Mouse (Mus musculus): Measurements from ENCODE around the gene Cd2bp2.
"Not testable (repeated sequence)": the region's sequence is repeated elsewhere in the genome, so short reads cannot be mapped to it uniquely, and the experiment has no call there.

Gene Cd2bp2

DNA sequence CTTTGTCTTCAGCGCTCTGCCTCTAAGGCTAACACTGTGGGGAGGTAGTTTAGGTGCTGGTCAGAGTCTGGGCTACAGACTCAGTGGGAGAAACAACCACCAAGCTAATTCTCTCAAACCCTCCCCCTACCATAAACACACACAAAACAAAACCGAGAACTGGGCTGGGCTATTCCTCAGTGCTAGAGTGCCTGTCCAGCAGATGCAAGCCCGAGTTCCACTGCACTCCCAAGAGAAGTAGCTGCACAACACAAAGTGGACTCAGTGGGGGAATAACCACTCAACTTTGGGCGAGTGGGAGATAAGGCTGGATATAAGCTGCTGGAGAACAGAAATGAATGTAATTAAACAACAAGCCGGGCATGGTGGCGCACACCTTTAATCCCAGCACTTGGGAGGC lies 5.2 kb downstream of the Cd2bp2 start:
- no peak for DNase-seq (ENCODE audit: low read depth, low spot score)

DNA sequence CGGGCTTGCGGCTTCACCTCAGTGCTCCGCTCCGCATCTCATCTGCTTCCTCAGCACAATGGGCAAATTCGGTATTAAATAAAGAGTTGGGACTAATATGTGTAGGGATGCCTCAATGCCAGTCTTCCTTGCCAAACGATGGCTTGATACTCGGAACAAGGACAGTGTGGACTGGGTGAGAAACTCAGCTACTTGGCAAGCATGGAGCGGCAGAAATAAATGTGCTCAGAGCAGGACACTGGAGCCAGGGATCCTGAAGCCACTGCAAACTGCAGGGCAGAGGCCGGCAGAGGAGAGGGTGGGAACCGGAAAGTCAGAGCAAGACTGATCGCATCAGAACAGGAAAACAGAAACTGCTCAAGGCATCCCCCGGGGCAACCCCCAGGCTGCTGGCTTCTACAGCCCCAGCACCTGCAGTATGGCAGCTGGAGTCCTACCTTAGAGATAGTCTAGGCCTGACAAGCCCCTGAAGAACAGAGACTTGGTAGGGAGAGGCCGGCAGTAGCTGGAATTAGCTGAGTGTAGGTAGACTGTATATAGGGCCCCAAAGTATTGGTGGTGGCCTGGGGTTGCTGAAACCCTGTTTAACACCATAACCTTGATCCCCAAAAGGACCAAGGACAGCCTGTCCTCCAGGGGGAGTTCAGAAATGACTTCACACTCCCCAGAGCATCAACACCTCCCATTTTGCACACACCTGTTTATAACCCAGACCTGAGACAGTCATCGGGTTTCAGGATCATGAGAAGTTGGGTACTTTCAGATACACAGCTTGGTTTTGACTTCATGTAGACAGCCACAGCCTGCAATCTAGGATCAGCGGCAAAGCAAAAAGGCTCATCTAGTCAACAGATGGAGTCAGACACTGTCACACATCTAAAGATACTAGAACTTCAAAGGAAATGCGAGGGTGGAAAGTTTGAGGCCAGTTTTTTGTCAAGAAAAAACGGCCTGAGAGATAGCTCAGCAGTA lies 7.3 kb downstream of the Cd2bp2 start:
- no peak for DNase-seq (ENCODE audit: low read depth, low spot score)

DNA sequence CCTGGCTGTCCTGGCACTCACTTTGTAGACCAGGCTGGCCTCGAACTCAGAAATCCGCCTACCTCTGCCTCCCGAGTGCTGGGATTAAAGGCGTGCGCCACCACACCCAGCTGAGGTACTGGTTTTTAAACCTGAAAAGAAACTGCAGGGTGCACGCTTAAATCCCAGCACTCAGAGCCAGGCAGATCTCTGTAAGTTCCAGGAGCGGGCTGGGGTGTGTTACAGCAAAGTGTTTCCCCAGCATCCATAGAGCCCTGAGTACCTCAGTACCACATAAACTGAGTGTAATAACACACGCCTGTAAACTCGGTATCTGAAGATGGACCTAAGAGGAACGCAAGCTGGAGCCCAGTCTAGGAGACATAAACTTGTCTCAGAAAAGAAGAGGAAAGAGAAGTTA lies 8.5 kb downstream of the Cd2bp2 start:
- no peak for DNase-seq (ENCODE audit: low read depth, low spot score)

DNA sequence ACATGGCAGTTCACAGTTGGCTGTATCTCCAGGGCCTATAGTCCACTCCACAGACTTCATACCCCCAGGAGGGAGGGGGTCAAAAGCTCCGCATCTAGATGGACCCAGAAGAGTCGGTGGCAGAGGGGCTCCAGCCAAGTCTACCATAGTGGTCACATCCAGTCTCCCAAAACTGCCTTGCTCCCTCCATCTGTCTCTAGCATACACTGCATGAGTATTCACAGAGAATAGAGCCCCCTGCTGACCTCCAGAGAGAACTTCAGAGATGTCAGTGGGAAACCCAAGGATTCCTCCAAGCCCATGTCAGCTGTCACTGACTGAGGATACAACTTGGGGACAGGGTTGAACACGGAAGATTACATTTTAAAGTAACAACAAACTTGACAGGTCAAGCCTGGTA lies 10.2 kb downstream of the Cd2bp2 start:
- no peak for DNase-seq (ENCODE audit: low read depth, low spot score)

DNA sequence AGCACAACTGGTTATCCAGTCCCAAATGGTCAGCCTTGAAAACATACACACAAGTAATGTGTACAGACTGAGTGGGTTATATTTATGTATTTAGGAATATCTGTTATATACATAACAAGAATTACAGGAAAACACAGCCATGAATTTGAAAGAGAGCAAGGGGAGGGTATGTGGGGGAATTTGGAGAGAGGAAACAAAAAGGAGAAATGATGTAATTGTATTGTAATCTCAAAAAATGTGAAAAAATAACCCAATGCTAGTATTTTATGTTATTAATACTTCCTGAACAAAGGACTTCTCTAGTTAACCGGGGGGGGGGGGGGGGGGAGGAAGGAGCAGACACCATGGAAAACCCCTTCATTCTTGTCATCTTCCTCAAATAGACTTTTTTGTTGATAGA lies 11.1 kb downstream of the Cd2bp2 start:
- no peak for DNase-seq (ENCODE audit: low read depth, low spot score)

DNA sequence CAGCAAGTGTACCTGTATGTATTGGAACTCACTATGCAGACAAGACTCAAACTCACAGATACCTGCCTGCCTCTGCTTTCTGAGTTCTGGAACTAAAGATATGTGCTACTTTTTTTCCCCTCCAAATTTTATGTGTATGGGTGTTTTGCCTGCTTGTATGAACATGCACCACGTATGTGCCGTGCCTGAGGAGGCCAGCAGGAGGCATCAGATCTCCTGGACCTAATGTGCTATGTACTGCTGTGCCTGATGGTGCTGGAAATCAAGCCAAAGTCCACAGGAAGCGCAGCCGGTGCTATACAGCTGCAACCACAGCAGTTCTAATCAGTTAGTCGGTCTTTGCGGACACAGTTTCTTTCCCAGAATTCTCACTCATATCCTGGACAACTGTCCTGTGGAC lies 12.0 kb downstream of the Cd2bp2 start:
- no peak for DNase-seq (ENCODE audit: low read depth, low spot score)

DNA sequence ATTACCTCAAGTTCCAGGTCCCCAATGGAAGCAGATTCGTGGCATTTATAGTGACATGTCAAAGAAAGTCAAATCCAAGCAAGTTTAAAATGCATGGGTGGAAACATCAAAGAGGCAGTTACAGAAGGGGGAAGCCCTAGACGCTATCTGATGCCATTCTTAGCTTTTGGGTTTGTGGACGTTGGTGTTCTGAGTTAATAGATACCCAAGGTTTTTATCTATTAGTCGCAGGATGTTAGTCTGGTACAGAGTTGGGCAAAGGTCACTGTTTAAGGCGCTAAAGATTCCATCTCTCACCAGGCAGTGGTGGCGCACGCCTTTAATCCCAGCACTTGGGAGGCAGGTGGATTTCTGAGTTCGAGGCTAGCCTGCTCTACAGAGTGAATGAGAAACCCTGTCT lies 12.5 kb downstream of the Cd2bp2 start:
- DNase-seq (ENCODE audit: low read depth, low spot score), result no peak

DNA sequence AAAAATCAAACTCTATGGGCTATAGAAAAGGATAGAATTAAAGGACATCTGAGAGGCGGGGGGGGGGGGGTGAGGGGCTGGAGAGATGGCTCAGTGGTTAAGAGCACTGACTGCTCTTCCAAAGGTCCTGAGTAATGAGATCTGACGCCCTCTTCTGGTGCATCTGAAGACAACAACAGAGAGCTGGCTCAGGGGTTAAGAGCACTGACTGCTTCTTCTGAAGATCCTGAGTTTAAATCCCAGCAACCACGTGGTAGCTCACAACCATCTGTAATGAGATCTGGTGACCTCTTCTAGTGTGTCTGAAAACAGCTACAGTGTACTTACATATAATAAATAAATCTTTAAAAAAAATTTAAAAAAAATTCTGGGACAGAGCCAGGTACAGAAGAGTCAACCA lies 14.1 kb downstream of the Cd2bp2 start:
- DNase-seq (ENCODE audit: low read depth, low spot score), result not testable (repeated sequence)

DNA sequence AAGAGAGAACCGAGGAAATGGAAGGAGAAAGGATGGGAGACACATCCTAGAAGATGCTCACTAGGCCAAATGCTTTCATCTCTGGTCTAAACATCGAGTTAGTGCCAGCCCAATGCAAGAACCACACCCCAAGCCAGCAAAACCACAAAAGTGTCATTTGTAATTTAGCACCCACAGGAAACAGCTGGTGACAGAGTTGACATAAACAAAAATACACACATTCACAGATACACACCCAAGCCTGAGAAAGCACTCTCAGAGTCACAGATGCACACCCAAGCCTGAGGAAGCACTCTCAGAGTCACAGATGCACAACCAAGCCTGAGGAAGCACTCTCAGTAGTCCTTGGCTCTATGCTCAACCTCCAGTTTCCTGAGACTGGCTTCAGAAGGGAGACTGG lies 15.1 kb downstream of the Cd2bp2 start:
- no peak for DNase-seq (ENCODE audit: low read depth, low spot score)

DNA sequence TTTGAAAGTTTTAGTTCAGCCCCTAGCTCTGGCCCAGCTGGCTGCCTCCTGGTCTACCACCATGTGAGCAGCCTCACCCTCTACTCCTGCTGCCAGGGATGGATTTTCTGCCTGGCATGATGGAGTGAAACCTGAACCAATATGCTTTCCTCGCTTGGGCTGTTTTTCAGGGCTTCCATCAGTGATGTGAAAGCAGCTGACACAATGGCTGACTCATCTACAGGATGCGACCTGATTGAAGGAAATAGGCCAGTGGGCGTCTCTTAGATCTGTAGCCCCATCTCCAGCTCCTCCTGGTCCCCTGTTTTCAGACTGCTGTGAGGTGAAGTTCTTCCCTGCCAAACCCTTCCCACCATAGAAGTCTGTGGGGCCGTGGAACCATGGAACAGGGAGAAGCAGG lies 18.9 kb downstream of the Cd2bp2 start:
- no peak for DNase-seq (ENCODE audit: low read depth, low spot score)

DNA sequence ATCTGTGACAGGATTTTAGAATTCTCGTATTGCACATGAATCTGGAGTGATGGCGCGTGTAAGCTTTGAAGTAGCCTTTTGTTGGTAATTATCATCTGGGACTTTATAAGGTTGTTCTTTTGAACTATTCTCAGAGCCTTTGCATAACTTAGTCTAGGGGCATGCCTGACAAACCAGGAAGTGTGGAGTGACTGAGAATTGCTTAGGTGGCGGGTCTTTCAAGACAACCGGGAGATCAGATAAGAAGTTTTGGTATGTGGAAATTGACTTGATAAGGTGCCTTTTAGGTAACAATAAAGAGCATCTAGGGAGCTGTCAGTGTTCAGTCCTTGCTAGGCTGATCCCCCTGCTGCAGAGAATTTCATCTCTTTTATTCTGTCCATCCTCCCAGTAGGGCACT lies 29.3 kb downstream of the Cd2bp2 start:
- no peak for DNase-seq (ENCODE audit: low read depth, low spot score)

DNA sequence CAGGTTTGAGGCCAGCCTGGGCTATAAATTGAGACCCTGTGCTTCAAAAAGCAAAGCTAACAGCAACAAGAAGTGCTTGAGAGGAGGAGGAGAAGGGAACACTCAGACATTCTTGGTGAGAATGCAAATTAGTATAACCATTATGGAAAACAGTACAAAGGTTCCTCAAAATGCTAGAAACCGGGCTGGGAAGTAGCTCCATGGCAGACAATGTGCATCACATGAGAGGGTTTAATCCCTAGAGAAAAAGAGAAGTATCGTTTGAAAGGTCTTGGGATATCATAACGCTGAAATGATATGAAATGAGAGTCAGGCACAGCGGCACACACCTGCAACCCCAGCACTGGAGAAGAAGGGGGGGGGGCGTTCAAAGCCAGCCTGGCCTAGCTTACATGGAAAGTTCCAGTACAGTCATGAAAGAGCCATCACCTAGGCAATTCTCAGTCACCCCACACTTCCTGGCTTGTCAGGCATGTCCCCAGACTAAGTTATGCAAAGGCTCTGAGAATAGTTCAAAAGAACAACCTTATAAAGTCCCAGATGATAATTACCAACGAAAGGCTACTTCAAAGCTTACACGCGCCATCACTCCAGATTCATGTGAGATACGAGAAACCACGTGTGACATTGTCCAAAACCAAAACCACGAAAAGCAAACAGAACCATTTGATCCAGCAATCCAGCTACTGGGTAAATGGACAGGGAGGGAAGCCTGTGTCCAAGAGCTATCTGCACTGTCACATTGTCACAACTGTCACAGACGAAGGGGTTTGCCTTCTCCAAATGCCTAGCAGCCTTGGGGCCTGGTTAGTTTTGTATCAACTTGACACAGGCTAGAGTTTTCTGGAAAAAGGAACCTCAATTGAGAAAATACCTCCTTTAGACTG lies 30.0 kb downstream of the Cd2bp2 start:
- DNase-seq (ENCODE audit: low read depth, low spot score), result no peak

DNA sequence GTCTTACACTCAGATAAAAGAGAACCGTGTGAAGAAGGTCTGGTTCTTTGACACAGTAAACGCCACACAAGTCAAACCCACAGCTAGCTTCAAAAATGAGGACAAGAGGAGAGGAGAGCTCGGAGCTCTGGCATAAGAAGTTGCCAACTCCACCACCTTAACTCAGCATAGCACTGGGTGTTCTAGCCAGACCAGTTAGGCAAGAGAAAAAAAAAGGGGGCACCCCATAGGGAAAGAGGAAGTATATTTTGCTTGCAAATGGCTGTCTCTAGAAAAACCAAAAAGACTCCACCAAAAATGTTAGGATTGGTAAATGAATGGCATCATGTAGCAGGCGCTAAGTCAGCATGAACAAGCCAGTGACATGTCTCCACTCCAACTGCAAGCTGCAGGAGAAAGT lies 31.8 kb downstream of the Cd2bp2 start:
- no peak for DNase-seq (ENCODE audit: low read depth, low spot score)

DNA sequence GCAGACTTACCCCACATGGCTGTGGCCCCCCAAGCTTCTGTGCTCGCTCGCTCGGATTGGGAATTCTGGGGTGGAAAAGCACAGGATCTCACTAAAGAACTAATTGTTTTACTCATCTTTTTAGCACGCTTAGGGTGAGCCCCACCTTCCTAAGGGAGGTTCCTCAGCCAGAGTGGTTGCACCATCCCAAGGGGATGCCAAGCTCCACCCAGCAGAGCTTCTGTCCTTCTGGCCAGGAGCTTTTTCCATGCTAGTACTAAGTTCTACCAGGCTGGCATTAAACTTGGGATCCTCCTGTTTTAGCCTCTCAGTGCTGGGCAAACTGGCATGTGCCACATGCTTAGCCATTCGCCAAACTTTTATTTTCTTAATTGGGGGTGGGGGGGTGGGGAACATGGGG lies 33.3 kb downstream of the Cd2bp2 start:
- no peak for DNase-seq (ENCODE audit: low read depth, low spot score)

DNA sequence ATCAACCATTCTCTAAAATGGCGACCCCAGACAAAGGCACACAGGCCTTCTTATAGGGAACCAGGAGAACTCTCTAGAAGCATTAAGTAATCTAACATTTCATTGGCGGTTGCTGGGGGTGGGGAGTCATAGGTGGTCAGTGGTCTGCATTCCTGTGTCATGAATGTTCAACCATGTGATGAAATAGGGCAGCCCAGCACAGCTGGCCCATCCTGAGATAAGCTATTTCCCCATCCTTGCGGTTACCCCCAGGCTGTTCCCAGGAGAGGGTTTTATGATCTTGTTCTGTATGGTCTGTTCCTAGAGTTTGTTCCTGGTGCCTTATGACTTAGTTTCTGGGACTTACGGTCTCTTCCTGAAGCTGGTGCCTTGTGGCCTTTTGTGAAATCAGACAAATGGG lies 38.3 kb downstream of the Cd2bp2 start:
- no peak for DNase-seq (ENCODE audit: low read depth, low spot score)

DNA sequence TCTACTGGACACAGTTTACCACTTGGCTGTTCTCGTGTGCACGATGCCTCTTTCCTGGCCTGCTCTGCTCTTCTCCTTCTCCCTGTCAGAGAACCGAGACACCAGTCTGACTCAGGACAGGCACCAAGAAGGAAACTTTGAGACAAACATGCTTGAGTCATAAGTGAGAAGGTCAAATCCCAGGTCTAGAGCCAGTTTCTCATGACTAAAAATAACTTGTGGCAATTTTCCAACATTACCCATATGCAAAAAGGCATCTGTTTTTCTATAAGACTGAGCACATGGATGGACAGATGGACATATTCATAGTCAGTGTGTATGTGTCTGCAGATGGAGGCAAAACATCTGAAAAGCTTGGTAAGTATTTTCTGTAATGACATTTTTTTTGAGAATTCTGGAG lies 42.4 kb downstream of the Cd2bp2 start:
- no peak for DNase-seq (ENCODE audit: low read depth, low spot score)

DNA sequence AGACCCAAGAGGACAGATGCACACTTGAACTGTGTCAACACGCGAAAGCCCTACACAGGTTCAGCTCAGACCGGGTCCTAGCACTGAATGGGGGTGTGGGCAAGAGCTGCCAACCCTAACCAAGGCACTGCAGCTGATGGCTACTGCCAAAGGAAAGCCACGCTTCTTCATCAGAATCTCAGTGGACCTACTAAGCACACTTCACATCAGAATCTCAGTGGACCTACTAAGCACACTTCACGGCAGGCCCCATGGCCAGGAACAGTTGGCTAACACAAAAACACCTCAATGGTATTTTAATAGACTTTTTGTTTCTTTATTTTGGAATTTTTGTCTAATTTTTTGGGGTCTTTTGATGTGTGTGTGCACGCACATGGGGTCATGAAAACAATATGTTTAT lies 43.4 kb downstream of the Cd2bp2 start:
- no peak for DNase-seq (ENCODE audit: low read depth, low spot score)

DNA sequence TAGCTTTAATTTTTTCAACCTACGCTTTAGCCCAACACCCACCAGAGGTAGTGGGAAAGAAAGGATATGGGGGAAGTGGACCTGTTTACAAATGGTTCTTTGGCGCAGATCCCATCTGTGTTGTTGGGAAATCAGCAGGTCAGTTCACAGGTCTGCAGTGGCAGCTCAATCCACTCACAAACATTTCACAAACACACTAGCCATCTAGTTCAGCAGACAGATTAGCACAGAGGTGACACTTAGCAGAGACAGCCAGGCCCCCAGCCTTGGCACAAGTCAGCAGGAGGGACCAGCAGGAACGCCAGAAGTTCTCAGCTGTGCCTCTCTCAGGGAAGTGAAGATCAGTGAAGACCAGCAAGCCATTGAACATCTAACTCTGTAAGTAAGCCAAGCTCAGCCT lies 47.9 kb downstream of the Cd2bp2 start:
- no peak for DNase-seq (ENCODE audit: low read depth, low spot score)

DNA sequence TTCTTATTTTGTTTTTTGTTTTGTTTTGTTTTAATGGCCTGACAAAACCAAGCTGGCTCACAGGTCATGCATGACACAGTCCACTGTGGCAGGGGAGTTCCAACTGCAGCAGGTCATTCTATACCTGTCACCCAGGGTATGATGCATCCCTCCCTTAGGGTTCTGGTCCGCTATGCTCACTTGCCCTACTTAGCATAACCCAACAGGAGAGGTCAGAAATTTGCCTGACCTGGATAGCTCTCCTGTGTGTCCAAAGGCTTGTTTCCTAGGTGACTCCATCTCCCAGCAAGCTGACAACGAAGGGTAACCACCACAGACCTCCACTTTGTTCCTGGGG lies 49.6 kb downstream of the Cd2bp2 start:
- no peak for DNase-seq (ENCODE audit: low read depth, low spot score)

DNA sequence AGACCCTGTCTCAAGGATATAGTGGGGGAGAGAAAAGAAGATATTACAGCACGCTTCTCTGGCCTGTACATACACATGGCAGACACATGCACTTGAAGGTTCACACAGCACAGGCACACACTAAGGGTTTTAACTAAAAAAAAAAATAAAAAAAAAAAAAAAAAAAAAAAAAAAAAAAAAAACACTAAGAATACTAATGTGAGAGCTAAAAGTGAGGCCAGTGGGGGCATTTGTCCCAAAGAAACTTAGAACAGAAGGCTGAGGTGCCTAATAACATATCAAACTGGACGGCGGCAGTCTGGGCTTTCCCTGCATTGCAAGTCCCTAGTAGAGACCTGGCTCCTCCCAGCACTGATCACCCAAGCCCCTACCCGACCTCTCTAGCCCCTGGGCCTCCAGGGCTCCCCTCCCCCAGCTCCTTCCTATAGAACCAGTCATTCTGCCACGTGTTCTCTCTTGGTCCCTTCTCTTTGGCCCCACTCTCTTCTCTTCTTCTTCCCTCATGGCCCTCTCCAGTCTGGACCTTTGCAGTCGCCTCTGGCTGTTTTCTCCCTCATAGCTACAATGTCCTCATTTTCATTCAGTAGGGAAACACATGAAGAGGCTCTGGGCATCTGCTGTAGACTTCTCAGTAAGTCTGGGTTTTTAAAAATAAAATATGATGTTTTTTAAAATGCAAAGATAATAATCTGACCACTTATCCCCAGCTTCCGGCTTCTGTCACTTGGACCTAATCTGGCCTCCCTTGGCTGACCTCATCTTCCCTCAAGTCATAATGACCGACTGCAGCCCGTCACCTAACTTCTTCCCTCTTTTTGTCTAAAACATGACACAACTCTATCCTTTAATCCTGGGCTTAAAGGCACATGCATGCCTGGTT lies 50.2 kb downstream of the Cd2bp2 start:
- no peak for DNase-seq (ENCODE audit: low read depth, low spot score)

DNA sequence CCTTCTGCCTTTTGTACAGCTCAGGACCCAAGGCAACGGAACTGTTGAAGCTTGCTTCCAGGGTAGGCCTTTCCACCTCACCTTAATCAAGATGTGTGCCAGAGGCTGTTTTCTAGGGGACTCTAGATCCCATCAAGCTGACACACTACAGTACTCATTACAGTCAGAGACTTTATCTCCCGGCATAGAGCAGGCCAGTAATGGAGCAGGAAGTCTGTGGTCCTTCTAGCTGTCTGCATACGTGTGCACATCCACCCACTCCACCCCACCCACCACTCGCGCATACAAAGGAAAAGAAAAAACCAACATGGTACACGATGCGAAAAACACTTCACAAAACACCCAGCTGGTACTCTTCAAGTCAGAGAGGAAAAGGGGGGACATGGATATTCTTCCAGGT lies 51.4 kb downstream of the Cd2bp2 start:
- DNase-seq (ENCODE audit: low read depth, low spot score), result no peak

DNA sequence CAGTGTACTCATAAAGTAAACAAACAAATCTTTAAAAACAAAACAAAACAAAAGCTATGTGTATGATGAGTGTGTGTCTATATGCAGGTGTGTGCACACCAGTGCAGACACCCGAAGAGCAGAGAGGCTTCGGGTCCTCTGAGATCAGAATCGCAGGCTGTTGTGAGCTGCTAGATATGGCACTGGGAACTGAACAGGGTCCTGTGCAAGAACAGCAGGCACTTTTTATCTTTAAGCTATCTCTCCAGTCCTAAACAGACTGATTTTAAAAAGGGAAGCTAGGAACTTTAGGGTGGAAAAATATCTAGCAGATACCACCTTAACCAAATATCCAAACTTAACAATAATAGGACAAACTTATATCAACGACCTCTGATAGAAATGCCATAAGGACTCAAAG lies 53.2 kb downstream of the Cd2bp2 start:
- DNase-seq (ENCODE audit: low read depth, low spot score), result no peak
